Comparison of ENCODE assay signal across 9 mouse cellular contexts in genomic region chr5:142767937-142768336, GRCm38 (mm10). TPM values are rescaled to one million over a fixed set of nuclear protein-coding genes. Genes with fewer than 3 reads are reported as not detected.
A peak's percentile ranks its signal among the peaks of the same experiment; 100 is the strongest.
DNase-seq lines count a peak whose midpoint lies in the region; ATAC-seq and TF ChIP-seq lines count a peak whose summit lies in the region.
"Had no signal": no experiment of that assay in that cellular context is flagged by ENCODE, and none has a peak within 500 bp of the region (broad histone marks: within the 10 kb centered on the region; RNA-seq: fewer than 3 reads in every experiment).

No protein-coding gene starts in this region.

- intact Hi-C loops in left cerebral cortex, postnatal 36 days (cut with DNase I), result loop anchor here (2.0 kb wide), 1 partner anchor 109 kb away; no protein-coding TSS in a partner anchor

- DNase-seq in limb, embryonic 11.5 days (ENCODE audit: low spot score), result peak; percentile 68
- no peak for DNase-seq in limb, embryonic 10.5 days (ENCODE audit: low spot score)
- peak; percentile 81 to 87 for DNase-seq in cerebellum, adult 18-20 months
- DNase-seq in frontal cortex, postnatal 25 days (ENCODE audit: low spot score in 2 of 2), result peak; percentile 48 to 60
- DNase-seq in intestine, embryonic 14.5 days (ENCODE audit: low spot score), result peak; percentile 66
- DNase-seq in left cerebral cortex, postnatal 36 days (ENCODE audit: low spot score in 2 of 2), result peak; percentile 50 to 73
- peak; percentile 92 for DNase-seq in midbrain, postnatal 0 days (ENCODE audit: low spot score)
- peak; percentile 80 for DNase-seq in splenic B cell, adult 2 months (ENCODE audit: low read depth, low spot score)

- H3K4me2 ChIP-seq in limb, embryonic 11.5 days (ENCODE audit: low read depth, severe bottlenecking), result no peak overlapping the region
- H3K4me2 ChIP-seq in intestine, embryonic 14.5 days (ENCODE audit: low read length), result no peak overlapping the region
- no peak overlapping the region for H3K4me2 ChIP-seq in midbrain, postnatal 0 days (ENCODE audit: low read depth, low read length, poor library complexity, severe bottlenecking)

- no peak; the same call in 1 of the 2 replicates for ATAC-seq in limb, embryonic 11.5 days (ENCODE audit: insufficient number of reproducible peaks, low FRiP score, low TSS enrichment, low read depth)
- ATAC-seq in intestine, embryonic 14.5 days (replicated peaks; ENCODE audit: low FRiP score, low TSS enrichment, low read depth), result 0 out of 2 replicates have a peak, but pooled peaks have one; percentile 28
- ATAC-seq in midbrain, postnatal 0 days (ENCODE audit: low FRiP score), result no peak

- H3K27me3 ChIP-seq in limb, embryonic 11.5 days (ENCODE audit: control insufficient read depth, insufficient read depth, low read length), result no peaks in the 10 kb centered on the region
- H3K27me3 ChIP-seq in limb, embryonic 10.5 days (ENCODE audit: low read depth, poor library complexity, severe bottlenecking), result no peaks in the 10 kb centered on the region
- H3K27me3 ChIP-seq in intestine, embryonic 14.5 days (replicated peaks; ENCODE audit: control insufficient read depth, insufficient read depth, low read length), result no peaks in the 10 kb centered on the region
- H3K27me3 ChIP-seq in midbrain, postnatal 0 days (ENCODE audit: insufficient read depth, low read length), result no peaks in the 10 kb centered on the region
- no peaks in the 10 kb centered on the region for H3K27me3 ChIP-seq in splenic B cell, adult 2 months (ENCODE audit: control insufficient read depth, insufficient read depth, low read length, poor library complexity, severe bottlenecking)
- H3K27me3 ChIP-seq: megakaryocyte, embryonic 14.5 days had no signal

- H3K9ac ChIP-seq in limb, embryonic 11.5 days (ENCODE audit: low read length), result no peak overlapping the region
- no peak overlapping the region for H3K9ac ChIP-seq in intestine, embryonic 14.5 days (ENCODE audit: low read length)
- H3K9ac ChIP-seq in midbrain, postnatal 0 days (replicated peaks; ENCODE audit: low read length, poor library complexity, severe bottlenecking), result no peak overlapping the region

- peak; percentile 87 for TF ChIP-seq CTCF in midbrain, postnatal 0 days (IDR thresholded peaks at IDR 0.05)

- H3K9me3 ChIP-seq in limb, embryonic 11.5 days (ENCODE audit: control insufficient read depth, low read length), result no peaks in the 10 kb centered on the region
- no peaks in the 10 kb centered on the region for H3K9me3 ChIP-seq in limb, embryonic 10.5 days (replicated peaks)
- H3K9me3 ChIP-seq in intestine, embryonic 14.5 days (ENCODE audit: control insufficient read depth, low read length), result no peaks in the 10 kb centered on the region
- no peaks in the 10 kb centered on the region for H3K9me3 ChIP-seq in midbrain, postnatal 0 days (ENCODE audit: low read length)
- H3K9me3 ChIP-seq: megakaryocyte, embryonic 14.5 days had no signal

- H3K4me1 ChIP-seq in limb, embryonic 11.5 days (ENCODE audit: control insufficient read depth, insufficient read depth, low read length), result no peaks in the 10 kb centered on the region
- peaks cover 15% of the 10 kb centered on the region for H3K4me1 ChIP-seq in limb, embryonic 10.5 days
- peaks cover 5% of the 10 kb centered on the region; the same call in 1 of the 2 replicates for H3K4me1 ChIP-seq in intestine, embryonic 14.5 days (replicated peaks; ENCODE audit: control insufficient read depth, insufficient read depth, low read length)
- no peaks in the 10 kb centered on the region; the same call in 1 of the 2 replicates for H3K4me1 ChIP-seq in midbrain, postnatal 0 days (ENCODE audit: insufficient read depth, low read length)

- H3K27ac ChIP-seq in limb, embryonic 11.5 days (replicated peaks; ENCODE audit: low read depth, low read length), result no peak overlapping the region
- H3K27ac ChIP-seq in limb, embryonic 10.5 days, result no peak overlapping the region
- H3K27ac ChIP-seq in intestine, embryonic 14.5 days (ENCODE audit: low read depth), result no peak overlapping the region
- peak overlapping the region; percentile 69 for H3K27ac ChIP-seq in midbrain, postnatal 0 days (ENCODE audit: low read depth, low read length)

- H3K4me3 ChIP-seq in limb, embryonic 11.5 days (ENCODE audit: low read depth, low read length), result no peak overlapping the region
- H3K4me3 ChIP-seq in limb, embryonic 10.5 days, result no peak overlapping the region
- H3K4me3 ChIP-seq in intestine, embryonic 14.5 days (ENCODE audit: low read depth, low read length), result no peak overlapping the region
- no peak overlapping the region for H3K4me3 ChIP-seq in midbrain, postnatal 0 days (ENCODE audit: low read depth, low read length)
- H3K4me3 ChIP-seq: megakaryocyte, embryonic 14.5 days had no signal

- H3K36me3 ChIP-seq in limb, embryonic 11.5 days (ENCODE audit: control insufficient read depth, insufficient read depth, low read length), result peaks cover 33% of the 10 kb centered on the region
- H3K36me3 ChIP-seq in limb, embryonic 10.5 days, result peaks cover 98% of the 10 kb centered on the region
- H3K36me3 ChIP-seq in intestine, embryonic 14.5 days (ENCODE audit: control insufficient read depth, insufficient read depth, low read length), result peaks cover 83% of the 10 kb centered on the region
- H3K36me3 ChIP-seq in midbrain, postnatal 0 days (ENCODE audit: insufficient read depth, low read length), result peaks cover 51% of the 10 kb centered on the region
- H3K36me3 ChIP-seq in splenic B cell, adult 2 months (ENCODE audit: control insufficient read depth, insufficient read depth, low read length, poor library complexity, severe bottlenecking), result peaks cover 28% of the 10 kb centered on the region

- WGBS in limb, embryonic 11.5 days, result 22% methylated on average over 7 of the region's 7 CpGs
- WGBS in limb, embryonic 10.5 days, result 24% methylated on average over 7 of the region's 7 CpGs
- WGBS in intestine, embryonic 14.5 days, result 22% methylated on average over 7 of the region's 7 CpGs
- WGBS in midbrain, postnatal 0 days, result 6% methylated on average over 7 of the region's 7 CpGs

RNA-seq across cellular contexts. Expression of gene Tnrc18, which starts 49.5 kb away (rescaled TPM):
- polyA plus RNA-seq in limb, embryonic 11.5 days (2014; fragmentation: Nextera tagmentation; extraction: Ambion mirVana), result 42.2 and 43.3 TPM in 2 replicates
- polyA plus RNA-seq in limb, embryonic 10.5 days (2016; fragmentation: Nextera tagmentation; extraction: Ambion mirVana), result 24.7 and 39.0 TPM in 2 replicates
- 31.3 TPM in 2 replicates for polyA plus RNA-seq in intestine, embryonic 14.5 days (2014; fragmentation: Nextera tagmentation; extraction: Ambion mirVana)
- 100 to 1,000 TPM; 117 to 147 TPM for total RNA-seq in left cerebral cortex, postnatal 36 days (2021)
- total RNA-seq in midbrain, postnatal 0 days (2014; rRNA removed), result 114 and 142 TPM in 2 replicates
- 17.4 and 19.4 TPM in 2 replicates for polyA plus RNA-seq in midbrain, postnatal 0 days (2015; fragmentation: Nextera tagmentation; extraction: Ambion mirVana)
